Mouse (Mus musculus) thymus, adult 2 months (tissue): Measurements from ENCODE around the gene Hand2.

ENCODE experiments used
- CTCF ChIP-seq: fragments of 200-500 bp; IDR thresholded peaks from 2 replicates; pipeline ENCODE4 v1.5.1; 2012; ENCODE audit warnings: mild to moderate bottlenecking, control low read depth, low read length, moderate library complexity, borderline replicate concordance; ENCODE audit not compliant: control insufficient read depth, poor library complexity, insufficient read depth; ENCODE audit errors: extremely low read depth
- POLR2A ChIP-seq: fragments of 200-500 bp; IDR thresholded peaks from 2 replicates; pipeline ENCODE4 v1.6.1; 2012; ENCODE audit warnings: mild to moderate bottlenecking, low read length, control low read depth, moderate library complexity; ENCODE audit not compliant: control insufficient read depth, poor library complexity, insufficient read depth; ENCODE audit errors: extremely low read depth

- TF ChIP-seq POLR2A: no peak
- TF ChIP-seq CTCF: no peak
These were observed 11.2 kb downstream of the Hand2 start for GRCm38 (mm10) chr8:57331727-57332630.
